Mouse (Mus musculus) lung, embryonic 15.5 days (tissue): ENCODE results near the gene Hnf1a. TPM values are rescaled to one million over a fixed set of nuclear protein-coding genes. Genes with fewer than 3 reads are reported as not detected.

Experiments used
- ATAC-seq: fragments of 200-750 bp; cut with Nextera tagmentation; 2 replicates; pipeline ENCODE4 v1.8.0; 2017; ENCODE audit warnings: moderate number of reproducible peaks, borderline replicate concordance; ENCODE audit not compliant: low FRiP score, low TSS enrichment; ENCODE audit errors: extremely low read depth
- H3K27ac ChIP-seq: fragments of 300-500 bp; sonication (generic); 2 replicates; pipeline ENCODE4 v1.5.1; 2015; ENCODE audit warnings: moderate library complexity, mild to moderate bottlenecking, inconsistent platforms
- H3K27me3 ChIP-seq: fragments of 300-500 bp; sonication (generic); 2 replicates; pipeline ENCODE4 v1.6.1; 2015; ENCODE audit warnings: inconsistent platforms
- H3K36me3 ChIP-seq: fragments of 300-500 bp; sonication (generic); 2 replicates; pipeline ENCODE4 v1.6.1; 2015; ENCODE audit warnings: inconsistent platforms
- H3K4me1 ChIP-seq: fragments of 300-500 bp; sonication (generic); 2 replicates; pipeline ENCODE4 v1.6.1; 2015; ENCODE audit warnings: inconsistent platforms
- H3K4me2 ChIP-seq: fragments of 300-500 bp; sonication (generic); 2 replicates; pipeline ENCODE4 v1.6.1; 2015; ENCODE audit warnings: inconsistent platforms, mild to moderate bottlenecking, moderate library complexity
- H3K4me3 ChIP-seq: fragments of 300-500 bp; sonication (generic); 2 replicates; pipeline ENCODE4 v1.5.1; 2015; ENCODE audit warnings: mild to moderate bottlenecking, inconsistent platforms
- H3K9ac ChIP-seq: fragments of 300-500 bp; sonication (generic); 2 replicates; pipeline ENCODE4 v1.6.1; 2015; ENCODE audit warnings: inconsistent platforms
- H3K9me3 ChIP-seq: fragments of 300-500 bp; sonication (generic); 2 replicates; pipeline ENCODE4 v1.6.1; 2016; ENCODE audit warnings: inconsistent platforms
- WGBS: fragments of 180-500 bp; shearing (Covaris S2); methylation state at CpG from one replicate; pipeline ENCODE4 v1.1.7; 2015; 5-methylcytosine and 5-hydroxymethylcytosine counted together
- polyA plus RNA-seq: library from polyadenylated mRNA; unstranded; fragments of >200 nt; fragmentation: Nextera tagmentation; extraction: Ambion mirVana; gene quantifications from 2 replicates; pipeline ENCODE4 v1.2.1, GENCODE M21; 2015

Gene Hnf1a
- polyA plus RNA-seq, 1 experiment from 2014 or later, result 0.15 TPM

- H3K27me3 ChIP-seq, result no peaks in the 10 kb centered on the region
- no peak overlapping the region for H3K27ac ChIP-seq
- H3K9me3 ChIP-seq, result no peaks in the 10 kb centered on the region
- H3K4me3 ChIP-seq, result no peak overlapping the region
- WGBS, result 57% methylated on average over 4 of the region's 4 CpGs
- H3K36me3 ChIP-seq, result no peaks in the 10 kb centered on the region
- H3K9ac ChIP-seq, result no peak overlapping the region
- ATAC-seq, result no peak
- H3K4me2 ChIP-seq, result no peak overlapping the region
- H3K4me1 ChIP-seq, result no peaks in the 10 kb centered on the region
Observed at GRCm38 (mm10) chr5:114913686-114914085, 57.2 kb downstream of the Hnf1a start.

- WGBS, result 51% methylated on average over 13 of the region's 13 CpGs
- no peaks in the 10 kb centered on the region for H3K36me3 ChIP-seq
- no peak overlapping the region for H3K9ac ChIP-seq
- no peaks in the 10 kb centered on the region for H3K27me3 ChIP-seq
- no peak overlapping the region for H3K27ac ChIP-seq
- no peak for ATAC-seq
- H3K4me2 ChIP-seq, result no peak overlapping the region
- no peak overlapping the region for H3K4me3 ChIP-seq
- H3K9me3 ChIP-seq, result no peaks in the 10 kb centered on the region
- no peaks in the 10 kb centered on the region for H3K4me1 ChIP-seq
Observed at GRCm38 (mm10) chr5:114908598-114909305, 62.1 kb downstream of the Hnf1a start.

- no peak for ATAC-seq
- Histone ChIP-seq H3K4me2 (no peak overlapping the region), H3K27ac (no peak overlapping the region), H3K9ac (no peak overlapping the region), H3K4me1 (0 out of 2 replicates have a peak, but pooled peaks cover 5% of the 10 kb centered on the region), H3K27me3 (no peaks in the 10 kb centered on the region), H3K9me3 (no peaks in the 10 kb centered on the region), H3K4me3 (no peak overlapping the region), H3K36me3 (no peaks in the 10 kb centered on the region)
- 33% methylated on average over 1 of the region's 1 CpGs for WGBS
Observed at GRCm38 (mm10) chr5:114902413-114902812, 68.5 kb downstream of the Hnf1a start.

Other genes starting within 250 kb of the Hnf1a start
- gene Ankrd13a, start 196.4 kb downstream of the Hnf1a start, polyA plus RNA-seq, result 77.4 and 79.3 TPM in 2 replicates
- 48.7 and 49.3 TPM in 2 replicates for gene Git2, start 195.6 kb downstream of the Hnf1a start, polyA plus RNA-seq
- 76.5 and 76.8 TPM in 2 replicates for gene 1500011B03Rik, start 147.6 kb downstream of the Hnf1a start, polyA plus RNA-seq
- not detected in 2 replicates for gene 4930519G04Rik, start 117.4 kb downstream of the Hnf1a start, polyA plus RNA-seq
- gene Gm9936, start 112.4 kb downstream of the Hnf1a start, polyA plus RNA-seq, result not detected in 2 replicates
- gene Oasl2, start 74.2 kb downstream of the Hnf1a start, polyA plus RNA-seq, result 6.2 and 9.2 TPM in 2 replicates
- gene Oasl1, start 47.9 kb downstream of the Hnf1a start, polyA plus RNA-seq, result 0.70 and 1.2 TPM in 2 replicates
- 47.1 and 49.3 TPM in 2 replicates for gene 2210016L21Rik, start 28.9 kb downstream of the Hnf1a start, polyA plus RNA-seq
- gene Sppl3, start 40.0 kb upstream of the Hnf1a start, polyA plus RNA-seq, result 19.0 and 25.2 TPM in 2 replicates
- gene Gm10401, start 127.2 kb upstream of the Hnf1a start, polyA plus RNA-seq, result 26.9 and 32.3 TPM in 2 replicates
- 76.3 and 76.4 TPM in 2 replicates for gene Acads, start 148.3 kb upstream of the Hnf1a start, polyA plus RNA-seq
- gene Unc119b, start 163.9 kb upstream of the Hnf1a start, polyA plus RNA-seq, result 39.9 and 41.0 TPM in 2 replicates
- 75.4 and 77.0 TPM in 2 replicates for gene Mlec, start 187.1 kb upstream of the Hnf1a start, polyA plus RNA-seq
- gene Cabp1, start 223.3 kb upstream of the Hnf1a start, polyA plus RNA-seq, result 1.4 and 2.1 TPM in 2 replicates